Mouse (Mus musculus): ENCODE measurements around the gene Cnot2. TPM values are rescaled to one million over a fixed set of nuclear protein-coding genes. Genes with fewer than 3 reads are reported as not detected.

The Cnot2 gene
- polyA plus RNA-seq, 1 experiment from 2014 or later, result 102 TPM

- Histone ChIP-seq H3K9me3 (replicated peaks) (0 out of 2 replicates have a peak, but pooled peaks cover 2% of the 10 kb centered on the region), H3K27ac (no peak overlapping the region), H3K4me2 (peak overlapping the region; percentile 94), H3K4me1 (peaks cover 22% of the 10 kb centered on the region), H3K27me3 (peaks cover 5% of the 10 kb centered on the region; the same call in 1 of the 2 replicates), H3K9ac (peak overlapping the region; percentile 65), H3K4me3 (replicated peaks) (peak overlapping the region; percentile 62), H3K36me3 (no peaks in the 10 kb centered on the region)
- WGBS, result 4% methylated on average over 5 of the region's 5 CpGs
- 0 out of 2 replicates have a peak, but pooled peaks have one; percentile 2 for ATAC-seq (replicated peaks; ENCODE audit: low FRiP score)
Observed at GRCm38 (mm10) chr10:116472579-116472978, 108.7 kb downstream of the Cnot2 start.

GRCm38 (mm10) chr10:116470306-116470925, 110.9 kb downstream of the Cnot2 start:
- no peak for ATAC-seq (replicated peaks; ENCODE audit: low FRiP score)
- no peaks in the 10 kb centered on the region for H3K9me3 ChIP-seq (replicated peaks)
- no peak overlapping the region for H3K4me2 ChIP-seq
- no peak overlapping the region for H3K9ac ChIP-seq
- peaks cover 22% of the 10 kb centered on the region for H3K4me1 ChIP-seq
- 91% methylated on average over 11 of the region's 11 CpGs for WGBS
- H3K27me3 ChIP-seq, result peaks cover 5% of the 10 kb centered on the region; the same call in 1 of the 2 replicates
- no peak overlapping the region for H3K4me3 ChIP-seq (replicated peaks)
- no peaks in the 10 kb centered on the region for H3K36me3 ChIP-seq
- no peak overlapping the region for H3K27ac ChIP-seq

GRCm38 (mm10) chr10:116468094-116468493, 113.2 kb downstream of the Cnot2 start:
- no peak overlapping the region for H3K4me3 ChIP-seq (replicated peaks)
- no peaks in the 10 kb centered on the region for H3K36me3 ChIP-seq
- 79% methylated on average over 5 of the region's 5 CpGs for WGBS
- 0 out of 2 replicates have a peak, but pooled peaks cover 4% of the 10 kb centered on the region for H3K9me3 ChIP-seq (replicated peaks)
- H3K4me1 ChIP-seq, result peaks cover 9% of the 10 kb centered on the region
- H3K9ac ChIP-seq, result no peak overlapping the region
- H3K27ac ChIP-seq, result no peak overlapping the region
- H3K27me3 ChIP-seq, result 0 out of 2 replicates have a peak, but pooled peaks cover 5% of the 10 kb centered on the region
- H3K4me2 ChIP-seq, result no peak overlapping the region
- ATAC-seq (replicated peaks; ENCODE audit: low FRiP score), result no peak

GRCm38 (mm10) chr10:116463753-116464345, 117.5 kb downstream of the Cnot2 start:
- Histone ChIP-seq H3K36me3 (peaks cover 5% of the 10 kb centered on the region; the same call in 1 of the 2 replicates), H3K9ac (no peak overlapping the region), H3K4me3 (replicated peaks) (no peak overlapping the region), H3K9me3 (replicated peaks) (0 out of 2 replicates have a peak, but pooled peaks cover 4% of the 10 kb centered on the region), H3K4me2 (no peak overlapping the region), H3K27me3 (no peaks in the 10 kb centered on the region), H3K27ac (no peak overlapping the region), H3K4me1 (no peaks in the 10 kb centered on the region)
- no peak for ATAC-seq (replicated peaks; ENCODE audit: low FRiP score)
- WGBS, result 93% methylated on average over 12 of the region's 12 CpGs

- 0 out of 2 replicates have a peak, but pooled peaks have one; percentile 4 for ATAC-seq (replicated peaks; ENCODE audit: low FRiP score)
- Histone ChIP-seq H3K36me3 (peaks cover 5% of the 10 kb centered on the region; the same call in 1 of the 2 replicates), H3K27ac (peak overlapping the region; percentile 56; the same call in 1 of the 2 replicates), H3K4me2 (no peak overlapping the region), H3K9me3 (replicated peaks) (0 out of 2 replicates have a peak, but pooled peaks cover 4% of the 10 kb centered on the region), H3K27me3 (no peaks in the 10 kb centered on the region), H3K4me1 (no peaks in the 10 kb centered on the region), H3K4me3 (replicated peaks) (no peak overlapping the region), H3K9ac (no peak overlapping the region)
- 55% methylated on average over 9 of the region's 9 CpGs for WGBS
Observed at GRCm38 (mm10) chr10:116461443-116461842, 119.9 kb downstream of the Cnot2 start.

GRCm38 (mm10) chr10:116458786-116459185, 122.5 kb downstream of the Cnot2 start:
- Histone ChIP-seq H3K27ac (no peak overlapping the region), H3K9me3 (replicated peaks) (0 out of 2 replicates have a peak, but pooled peaks cover 2% of the 10 kb centered on the region), H3K9ac (no peak overlapping the region), H3K4me2 (no peak overlapping the region), H3K27me3 (no peaks in the 10 kb centered on the region), H3K36me3 (peaks cover 5% of the 10 kb centered on the region; the same call in 1 of the 2 replicates), H3K4me1 (no peaks in the 10 kb centered on the region), H3K4me3 (replicated peaks) (no peak overlapping the region)
- 89% methylated on average over 9 of the region's 9 CpGs for whole genome bisulfite sequencing
- no peak for ATAC-seq (replicated peaks; ENCODE audit: low FRiP score)

GRCm38 (mm10) chr10:116452771-116453170, 128.5 kb downstream of the Cnot2 start:
- Histone ChIP-seq H3K27me3 (no peaks in the 10 kb centered on the region), H3K4me2 (no peak overlapping the region), H3K27ac (no peak overlapping the region), H3K9me3 (replicated peaks) (no peaks in the 10 kb centered on the region), H3K4me1 (peaks cover 9% of the 10 kb centered on the region; the same call in 1 of the 2 replicates), H3K36me3 (no peaks in the 10 kb centered on the region), H3K4me3 (replicated peaks) (no peak overlapping the region), H3K9ac (no peak overlapping the region)
- ATAC-seq (replicated peaks; ENCODE audit: low FRiP score), result no peak
- WGBS, result 94% methylated on average over 7 of the region's 7 CpGs

GRCm38 (mm10) chr10:116450621-116451020, 130.7 kb downstream of the Cnot2 start:
- Histone ChIP-seq H3K4me1 (peaks cover 9% of the 10 kb centered on the region; the same call in 1 of the 2 replicates), H3K4me3 (replicated peaks) (no peak overlapping the region), H3K9me3 (replicated peaks) (no peaks in the 10 kb centered on the region), H3K4me2 (no peak overlapping the region), H3K27me3 (no peaks in the 10 kb centered on the region), H3K36me3 (no peaks in the 10 kb centered on the region), H3K27ac (no peak overlapping the region), H3K9ac (no peak overlapping the region)
- ATAC-seq (replicated peaks; ENCODE audit: low FRiP score), result peak; percentile 46; the same call in 1 of the 2 replicates
- 42% methylated on average over 9 of the region's 9 CpGs for WGBS

GRCm38 (mm10) chr10:116448166-116448565, 133.1 kb downstream of the Cnot2 start:
- H3K4me3 ChIP-seq (replicated peaks), result no peak overlapping the region
- WGBS, result 97% methylated on average over 12 of the region's 12 CpGs
- no peak overlapping the region for H3K9ac ChIP-seq
- no peak for ATAC-seq (replicated peaks; ENCODE audit: low FRiP score)
- H3K4me2 ChIP-seq, result no peak overlapping the region
- H3K4me1 ChIP-seq, result peaks cover 9% of the 10 kb centered on the region; the same call in 1 of the 2 replicates
- H3K9me3 ChIP-seq (replicated peaks), result no peaks in the 10 kb centered on the region
- no peaks in the 10 kb centered on the region for H3K36me3 ChIP-seq
- H3K27me3 ChIP-seq, result no peaks in the 10 kb centered on the region
- H3K27ac ChIP-seq, result no peak overlapping the region

GRCm38 (mm10) chr10:116447176-116447575, 134.1 kb downstream of the Cnot2 start:
- WGBS, result 89% methylated on average over 9 of the region's 9 CpGs
- Histone ChIP-seq H3K9ac (no peak overlapping the region), H3K4me3 (replicated peaks) (no peak overlapping the region), H3K9me3 (replicated peaks) (no peaks in the 10 kb centered on the region), H3K4me2 (no peak overlapping the region), H3K27ac (no peak overlapping the region), H3K36me3 (no peaks in the 10 kb centered on the region), H3K27me3 (no peaks in the 10 kb centered on the region), H3K4me1 (peaks cover 9% of the 10 kb centered on the region; the same call in 1 of the 2 replicates)
- no peak for ATAC-seq (replicated peaks; ENCODE audit: low FRiP score)

- Histone ChIP-seq H3K4me1 (peaks cover 9% of the 10 kb centered on the region; the same call in 1 of the 2 replicates), H3K36me3 (no peaks in the 10 kb centered on the region), H3K4me2 (no peak overlapping the region), H3K27me3 (no peaks in the 10 kb centered on the region), H3K9me3 (replicated peaks) (no peaks in the 10 kb centered on the region), H3K9ac (no peak overlapping the region), H3K27ac (no peak overlapping the region), H3K4me3 (replicated peaks) (no peak overlapping the region)
- WGBS, result 93% methylated on average over 10 of the region's 12 CpGs
- no peak for ATAC-seq (replicated peaks; ENCODE audit: low FRiP score)
Observed at GRCm38 (mm10) chr10:116446040-116446439, 135.3 kb downstream of the Cnot2 start.

- H3K27me3 ChIP-seq, result no peaks in the 10 kb centered on the region
- H3K4me2 ChIP-seq, result no peak overlapping the region
- no peak overlapping the region for H3K27ac ChIP-seq
- no peaks in the 10 kb centered on the region for H3K9me3 ChIP-seq (replicated peaks)
- WGBS, result 94% methylated on average over 8 of the region's 8 CpGs
- no peak overlapping the region for H3K9ac ChIP-seq
- no peak for ATAC-seq (replicated peaks; ENCODE audit: low FRiP score)
- no peak overlapping the region for H3K4me3 ChIP-seq (replicated peaks)
- no peaks in the 10 kb centered on the region; the same call in 1 of the 2 replicates for H3K4me1 ChIP-seq
- no peaks in the 10 kb centered on the region for H3K36me3 ChIP-seq
Observed at GRCm38 (mm10) chr10:116444826-116445225, 136.5 kb downstream of the Cnot2 start.
